Mouse (Mus musculus): ENCODE results near the gene Mboat1.

Gene Mboat1

DNA sequence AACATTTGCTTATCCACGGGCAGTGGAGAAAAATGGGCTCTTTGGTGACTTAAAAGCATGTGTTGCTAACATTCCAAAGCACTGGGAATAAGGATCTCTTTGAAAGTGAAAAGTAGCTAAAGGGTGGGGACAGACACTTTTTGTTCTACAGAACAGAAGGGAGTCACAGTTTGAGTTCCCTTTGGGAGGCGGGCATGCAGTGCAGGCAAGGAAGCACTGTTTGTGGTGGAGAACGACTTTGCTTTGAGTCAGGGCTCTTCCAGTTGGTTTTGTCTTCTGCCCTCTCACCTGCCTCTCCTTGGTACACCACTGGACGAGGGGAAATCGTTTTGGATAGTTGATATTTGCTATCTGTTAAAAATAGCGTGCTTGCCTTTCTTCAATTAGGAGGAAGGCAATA, 49.7 kb downstream of the Mboat1 start:
- peak; percentile 76 for DNase-seq (ENCODE audit: low read depth, low spot score)

DNA sequence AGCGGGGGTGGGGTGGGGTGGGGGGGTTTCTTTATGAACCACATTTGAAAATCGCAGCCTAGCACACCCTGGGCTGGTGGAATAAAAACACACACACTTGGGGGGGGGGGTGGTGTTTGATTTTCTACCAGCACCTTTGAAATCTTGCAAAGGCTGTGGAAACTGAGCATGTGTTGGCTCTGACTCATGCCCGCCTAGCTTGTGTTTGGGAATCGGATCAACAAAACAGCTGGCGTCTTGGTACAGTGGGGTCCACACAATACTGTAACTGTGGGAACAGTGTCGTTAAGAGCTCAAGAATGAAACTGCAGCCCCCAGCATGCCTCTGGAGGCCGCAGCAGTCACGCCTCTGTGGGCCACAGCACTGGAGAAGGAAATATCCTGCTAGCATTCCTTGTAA, 50.2 kb downstream of the Mboat1 start:
- DNase-seq (ENCODE audit: low read depth, low spot score): peak; percentile 84

DNA sequence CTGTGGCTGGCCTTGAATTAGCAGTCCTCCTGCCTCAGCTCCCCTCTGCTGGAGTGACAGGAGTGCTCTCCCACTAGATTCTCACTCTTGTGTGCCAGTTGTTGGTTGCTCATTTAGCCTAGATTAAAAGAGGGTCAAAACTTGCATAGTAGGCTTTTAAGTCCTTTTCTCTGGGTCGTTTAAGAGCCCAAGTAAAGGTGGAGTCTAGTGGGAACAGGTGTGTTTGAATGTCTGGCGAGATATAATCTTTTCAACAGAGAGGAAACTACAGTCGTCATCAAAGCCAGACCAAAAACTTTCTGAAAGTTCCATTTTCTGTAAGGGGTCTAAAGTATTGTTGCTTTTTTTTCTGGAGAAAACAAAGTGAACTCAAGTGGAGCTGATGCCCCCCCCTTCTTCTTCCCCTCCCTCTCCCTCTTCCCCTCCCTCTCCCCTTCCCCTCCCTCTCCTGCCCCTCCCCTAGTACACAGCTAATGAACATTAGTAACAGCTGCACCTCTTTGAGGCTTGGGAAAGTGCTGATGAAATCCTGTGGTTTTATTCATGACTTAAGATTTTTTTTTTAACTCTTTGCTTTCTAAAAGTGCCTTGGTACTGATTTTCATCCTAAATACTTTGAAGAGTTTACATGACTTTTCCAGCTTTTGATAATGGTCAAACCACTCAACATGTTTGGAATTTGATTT, 55.9 kb downstream of the Mboat1 start:
- DNase-seq (ENCODE audit: low read depth, low spot score): no peak

DNA sequence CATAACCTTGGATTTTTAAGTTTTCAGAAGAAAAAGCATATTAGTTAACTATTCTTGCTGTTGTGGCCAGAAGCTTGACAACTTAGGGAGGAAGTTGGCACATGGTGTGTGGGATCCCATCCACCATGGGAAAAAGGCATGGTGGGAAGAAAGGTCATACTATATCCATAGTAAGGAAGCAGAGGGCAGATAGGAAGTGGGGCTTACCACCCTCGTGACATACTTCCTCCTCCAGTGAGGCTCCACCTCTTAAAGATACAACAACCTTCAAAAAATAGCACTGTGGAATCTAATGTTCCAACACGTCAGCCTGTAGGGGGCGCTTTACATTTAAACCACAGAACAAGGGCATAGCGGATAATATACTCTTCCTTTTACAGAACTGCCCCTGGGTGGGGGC, 57.1 kb downstream of the Mboat1 start:
- DNase-seq (ENCODE audit: low read depth, low spot score): no peak

DNA sequence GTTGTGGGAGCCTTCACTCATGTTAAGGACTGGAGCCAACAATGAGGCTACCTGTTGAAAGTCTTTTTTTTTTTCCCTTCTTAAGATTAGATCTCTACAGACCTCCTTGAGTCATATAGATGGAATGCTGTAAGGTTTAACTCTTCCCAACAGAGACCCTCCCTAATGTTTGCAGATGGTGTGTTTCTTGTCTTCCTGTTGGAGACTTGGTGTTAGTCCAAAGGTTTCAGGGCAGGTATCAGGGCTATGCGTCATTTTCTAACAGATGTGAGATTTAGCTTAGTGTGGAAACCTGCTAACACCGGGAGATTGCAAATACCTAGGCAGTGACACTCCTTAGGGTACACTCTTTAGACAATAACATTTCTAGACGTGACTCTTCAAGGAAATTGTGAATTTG, 58.5 kb downstream of the Mboat1 start:
- no peak for DNase-seq (ENCODE audit: low read depth, low spot score)

DNA sequence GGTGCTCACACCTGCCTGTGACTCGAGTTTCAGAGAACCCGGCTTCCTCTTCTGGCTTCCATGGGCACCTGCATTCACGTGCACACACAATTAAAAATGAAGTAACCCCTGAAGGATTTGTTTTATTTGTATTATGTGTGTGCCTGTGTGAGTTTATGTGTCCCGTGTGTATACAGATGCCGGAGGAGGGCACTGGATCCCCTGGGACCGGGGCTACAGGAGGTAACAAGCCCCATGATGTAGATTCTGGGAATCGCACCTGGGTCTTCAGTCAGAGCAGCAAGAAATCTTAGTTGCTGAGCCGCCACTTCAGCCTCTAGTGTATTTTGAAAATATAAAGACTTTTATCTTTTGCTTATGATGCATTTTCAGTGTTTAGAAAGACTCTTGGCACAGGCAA, 60.4 kb downstream of the Mboat1 start:
- DNase-seq (ENCODE audit: low read depth, low spot score): no peak

DNA sequence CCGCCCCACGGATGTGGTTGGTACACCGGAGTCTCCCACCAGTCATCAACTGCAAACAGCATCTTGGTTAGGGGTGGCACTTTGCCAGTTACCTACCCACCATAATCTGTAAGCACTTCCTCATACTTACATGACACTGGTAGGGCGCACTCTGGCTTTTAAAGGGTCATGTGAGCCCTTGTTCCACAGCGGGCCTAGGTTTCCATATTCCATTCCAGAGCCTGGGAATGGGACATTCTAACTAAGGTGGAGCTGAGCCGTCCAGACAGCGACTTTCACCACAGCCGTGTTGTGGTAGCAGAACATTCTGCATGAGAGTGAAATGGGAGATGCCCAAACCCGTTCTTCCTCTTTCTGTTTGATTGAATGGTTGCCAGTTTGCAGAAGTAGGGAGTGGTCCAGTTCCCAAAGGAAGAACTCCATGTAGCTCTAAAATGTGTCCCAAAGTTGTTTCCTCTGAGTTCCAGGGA, 61.8 kb downstream of the Mboat1 start:
- DNase-seq (ENCODE audit: low read depth, low spot score): no peak

DNA sequence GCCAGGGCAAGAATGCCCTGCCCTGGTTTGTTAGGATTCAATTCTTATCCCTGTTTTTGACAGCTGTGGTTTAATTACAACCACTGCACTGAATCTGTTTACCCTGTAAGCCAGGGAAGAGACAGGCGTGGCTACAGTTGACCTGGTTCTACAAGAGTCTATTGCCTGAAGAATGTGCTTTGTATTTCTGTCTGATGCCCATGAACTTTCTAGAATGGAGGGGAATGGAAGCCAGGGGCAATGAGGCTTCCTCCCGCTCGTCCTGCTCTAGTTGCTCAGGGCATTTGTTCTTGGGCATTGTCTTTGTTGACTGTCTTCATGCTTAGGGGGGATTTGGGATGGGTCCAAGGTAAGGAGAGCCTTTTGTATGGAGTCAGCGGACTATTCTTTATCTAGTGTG, 63.5 kb downstream of the Mboat1 start:
- DNase-seq (ENCODE audit: low read depth, low spot score): no peak

DNA sequence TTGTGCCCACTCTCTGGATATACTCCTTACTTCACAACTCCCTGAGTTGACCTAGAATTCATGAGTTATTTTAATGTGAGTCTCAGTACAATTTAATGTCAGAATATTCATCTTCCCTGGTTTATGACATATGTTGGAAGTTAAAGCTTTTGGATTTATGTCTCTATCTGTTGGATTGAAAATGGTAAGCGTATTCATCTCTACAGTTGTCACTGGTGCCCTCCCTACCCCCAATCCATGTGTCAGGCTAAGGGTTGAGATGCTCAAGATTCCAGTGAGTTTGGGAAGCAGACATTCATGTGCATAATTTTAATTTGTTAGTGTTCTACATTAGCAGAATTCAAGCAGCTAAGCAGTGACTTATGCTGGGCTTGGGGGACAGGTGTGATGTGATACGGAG, 64.4 kb downstream of the Mboat1 start:
- peak; percentile 13 for DNase-seq (ENCODE audit: low read depth, low spot score)

DNA sequence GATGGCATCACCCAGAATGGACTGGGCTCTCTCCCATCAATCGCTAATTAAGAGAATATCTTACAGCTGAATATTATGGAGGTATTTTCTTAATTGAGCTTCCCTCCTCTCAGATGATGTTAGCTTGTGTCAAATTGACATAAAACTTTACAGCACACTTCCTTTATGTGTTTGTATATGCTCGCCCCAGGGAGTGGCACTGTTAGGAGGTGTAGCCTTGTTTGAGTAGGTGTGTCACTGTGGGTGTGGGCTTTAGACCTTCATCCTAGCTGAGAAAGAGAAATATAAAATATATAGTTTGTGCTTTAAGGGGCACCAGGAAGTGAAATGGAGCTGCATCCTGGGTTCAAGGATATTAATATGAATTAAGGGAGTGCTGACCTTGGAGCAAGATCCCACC, 66.7 kb downstream of the Mboat1 start:
- no peak for DNase-seq (ENCODE audit: low read depth, low spot score)

DNA sequence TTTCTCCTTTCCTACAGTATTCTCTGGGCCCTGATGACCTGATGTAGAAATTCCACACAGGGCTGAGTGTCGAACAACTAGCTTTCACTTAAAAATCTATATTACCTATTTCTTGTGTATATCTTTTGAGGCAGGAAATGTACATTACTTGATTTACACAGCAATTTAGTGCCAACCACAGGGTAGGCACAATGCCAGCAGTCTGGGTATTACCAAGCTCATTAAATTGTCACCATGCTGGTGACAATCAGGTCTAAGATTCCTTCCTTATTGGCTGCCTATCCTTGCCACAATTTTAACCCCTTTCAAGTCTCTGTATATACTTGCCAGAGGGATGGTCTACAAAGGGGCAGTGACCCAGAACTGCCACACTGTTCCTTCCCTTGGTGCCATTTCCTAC, 71.9 kb downstream of the Mboat1 start:
- no peak for DNase-seq (ENCODE audit: low read depth, low spot score)

DNA sequence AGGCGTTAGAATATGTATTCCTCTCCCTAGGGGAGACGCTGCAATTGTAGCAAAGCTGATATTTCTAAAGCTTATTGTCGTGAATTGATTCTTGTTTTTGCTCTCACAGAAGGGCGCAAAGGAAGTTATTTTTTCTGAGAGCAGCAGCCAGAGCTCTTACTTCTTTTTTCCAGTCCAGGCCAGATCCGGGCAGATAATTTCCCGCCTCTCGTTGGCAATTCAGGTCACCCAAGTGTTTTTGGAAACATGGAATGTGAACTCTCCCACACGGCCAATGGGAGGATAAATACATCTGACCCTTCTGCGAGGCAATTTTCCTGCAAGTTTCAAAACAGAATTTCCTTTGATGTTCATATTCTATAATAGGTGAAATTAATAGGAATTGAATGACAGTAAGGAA, 77.0 kb downstream of the Mboat1 start:
- no peak for DNase-seq (ENCODE audit: low read depth, low spot score)

DNA sequence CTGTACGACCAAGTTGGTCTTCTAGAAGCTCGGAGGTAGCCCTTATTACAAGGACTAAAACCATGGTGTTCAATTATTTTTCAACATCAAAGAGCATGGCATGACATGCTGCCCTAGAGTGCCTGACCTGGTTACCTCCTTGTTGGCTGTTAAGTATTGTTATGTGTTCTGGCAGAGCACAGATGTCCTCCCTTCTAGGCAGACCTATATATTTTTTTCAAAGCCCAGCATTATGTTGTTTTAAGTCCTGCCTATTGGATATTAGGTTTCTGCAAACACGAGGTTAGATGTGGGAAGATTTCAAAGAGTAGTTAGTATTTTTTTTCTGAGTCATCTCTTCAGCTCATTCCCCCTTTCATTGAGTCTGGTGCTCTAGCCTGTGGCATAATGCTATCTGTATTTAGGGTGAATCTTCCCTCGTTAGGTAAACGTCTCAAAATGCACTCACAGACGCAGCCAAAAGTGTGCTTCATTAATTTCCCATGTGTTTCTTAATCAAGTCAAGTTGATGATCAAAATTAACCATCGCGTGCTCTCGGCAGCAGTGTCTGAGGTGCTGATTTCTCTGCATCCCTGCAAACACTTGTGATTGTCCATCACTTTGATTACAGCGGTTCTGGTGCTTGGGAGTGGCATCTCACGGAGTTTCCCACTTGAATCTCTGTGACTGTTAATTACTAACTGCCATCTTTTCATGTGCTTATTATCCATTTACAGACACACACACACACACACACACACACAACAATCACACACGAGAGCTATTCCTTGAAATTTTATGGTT, 81.5 kb downstream of the Mboat1 start:
- DNase-seq (ENCODE audit: low read depth, low spot score): no peak

DNA sequence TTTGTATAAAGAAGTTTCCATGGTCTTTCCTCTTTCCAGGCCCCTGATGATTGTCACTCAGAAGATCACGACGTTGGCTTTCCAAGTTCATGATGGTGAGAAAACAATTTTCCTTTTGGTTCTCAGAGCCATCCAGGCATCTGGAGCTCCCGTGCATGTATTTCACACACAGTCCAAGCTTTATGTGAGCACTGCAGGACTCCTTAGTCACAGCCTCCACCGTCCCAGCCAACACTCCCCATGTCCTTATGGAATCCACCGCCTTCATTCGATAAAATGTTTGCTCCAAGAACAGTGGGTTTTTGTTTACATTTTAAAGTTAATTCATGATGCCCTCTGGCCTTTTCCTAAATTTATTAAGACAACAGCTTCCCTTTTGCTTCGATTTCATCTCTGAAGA, 83.3 kb downstream of the Mboat1 start:
- no peak for DNase-seq (ENCODE audit: low read depth, low spot score)

DNA sequence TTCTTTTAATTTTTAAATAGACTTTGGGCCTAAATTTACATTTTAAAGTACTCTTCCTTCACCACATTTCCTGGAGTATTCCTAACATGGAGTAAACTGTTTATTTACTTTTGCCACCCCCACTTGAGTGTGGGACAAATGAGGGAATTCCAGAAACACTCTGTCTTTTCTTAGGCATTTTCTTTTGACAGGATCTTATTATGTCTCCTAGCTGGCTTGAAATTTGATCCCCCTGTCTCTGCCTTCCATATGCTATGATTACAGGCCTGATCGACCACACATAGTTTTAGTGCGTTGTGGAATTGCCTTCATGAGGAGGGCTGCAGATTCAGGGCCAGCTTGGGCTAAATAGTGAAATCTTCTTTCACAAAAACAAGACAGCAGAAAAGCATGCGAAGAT, 85.0 kb downstream of the Mboat1 start:
- DNase-seq (ENCODE audit: low read depth, low spot score): no peak

DNA sequence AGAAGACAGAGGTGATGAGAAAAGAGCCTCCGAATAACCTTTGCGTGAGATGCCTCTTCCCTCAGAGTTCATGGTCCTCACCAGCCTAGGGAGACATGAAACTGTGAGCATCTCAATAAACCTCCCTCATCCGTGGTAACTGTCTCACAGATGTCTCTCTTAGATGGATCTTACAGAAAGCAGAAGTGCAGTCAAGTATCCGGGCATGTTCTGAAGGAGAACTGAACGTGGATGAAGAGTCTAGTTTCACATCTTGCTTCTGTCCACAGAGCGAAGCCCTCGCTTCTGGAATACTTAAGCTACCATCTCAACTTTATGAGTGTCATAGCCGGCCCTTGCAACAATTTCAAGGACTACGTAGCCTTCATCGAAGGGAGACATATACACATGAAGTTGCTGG, 87.8 kb downstream of the Mboat1 start:
- no peak for DNase-seq (ENCODE audit: low read depth, low spot score)

DNA sequence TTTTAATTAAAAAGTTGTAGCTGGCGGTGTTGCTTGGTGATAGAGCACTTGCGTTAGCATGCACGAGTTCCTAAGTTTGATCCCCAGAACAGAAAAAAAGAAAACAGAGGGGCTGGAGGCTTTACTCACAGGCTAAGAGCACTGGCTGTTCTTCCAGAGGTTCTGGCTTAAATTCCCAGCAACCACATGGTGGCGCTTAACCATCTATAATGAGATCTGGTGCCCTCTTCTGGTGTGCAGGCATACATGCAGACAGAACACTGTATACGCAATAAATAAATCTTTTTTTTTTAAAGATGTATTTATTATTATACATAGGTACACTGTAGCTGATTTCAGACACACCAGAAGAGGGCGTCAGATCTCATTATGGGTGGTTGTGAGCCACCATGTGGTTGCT, 88.4 kb downstream of the Mboat1 start:
- no peak for DNase-seq (ENCODE audit: low read depth, low spot score)

DNA sequence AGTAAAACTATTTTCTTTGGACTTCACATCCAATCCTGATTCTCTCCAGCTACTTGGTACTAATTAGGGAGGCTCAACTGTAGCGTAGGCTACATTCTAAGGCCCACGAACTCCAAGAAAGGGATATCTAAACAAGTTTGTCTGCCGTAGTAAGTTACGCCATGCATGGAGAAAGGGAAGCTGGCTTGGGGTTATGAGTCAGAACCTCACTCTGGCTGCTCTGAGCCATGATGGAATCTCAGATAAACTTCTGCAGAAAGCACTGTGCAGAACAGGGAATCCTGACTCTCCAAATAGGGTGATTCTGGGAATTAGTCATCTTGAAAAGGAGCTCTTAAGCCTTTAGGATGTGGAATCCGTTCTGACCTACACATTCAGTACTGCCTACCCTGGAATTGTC, 92.5 kb downstream of the Mboat1 start:
- peak; percentile 28 for DNase-seq (ENCODE audit: low read depth, low spot score)

DNA sequence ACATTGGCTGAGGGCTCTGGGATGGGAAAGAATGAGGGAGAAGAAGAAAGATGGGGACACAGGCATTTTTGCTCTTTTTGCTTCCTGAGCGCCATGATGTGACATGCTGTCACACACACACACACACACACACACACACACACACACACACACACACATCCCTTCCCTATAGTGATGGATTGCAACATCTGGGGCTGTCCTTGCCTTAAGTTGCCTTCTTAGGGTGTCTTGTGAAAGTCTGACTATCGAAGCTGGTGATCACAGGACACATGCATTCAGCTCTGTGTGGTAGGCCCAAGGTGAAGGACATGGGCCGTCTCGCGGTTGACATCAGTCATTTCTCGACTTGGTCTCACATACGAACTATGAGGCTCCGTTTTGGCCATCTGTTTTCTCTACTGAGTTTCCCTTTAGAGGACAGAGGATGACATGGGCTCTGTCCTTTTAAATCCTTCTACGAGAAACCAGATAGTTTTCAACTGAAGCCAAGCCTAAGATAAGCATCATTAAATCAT, 93.4 kb downstream of the Mboat1 start:
- no peak for DNase-seq (ENCODE audit: low read depth, low spot score)

DNA sequence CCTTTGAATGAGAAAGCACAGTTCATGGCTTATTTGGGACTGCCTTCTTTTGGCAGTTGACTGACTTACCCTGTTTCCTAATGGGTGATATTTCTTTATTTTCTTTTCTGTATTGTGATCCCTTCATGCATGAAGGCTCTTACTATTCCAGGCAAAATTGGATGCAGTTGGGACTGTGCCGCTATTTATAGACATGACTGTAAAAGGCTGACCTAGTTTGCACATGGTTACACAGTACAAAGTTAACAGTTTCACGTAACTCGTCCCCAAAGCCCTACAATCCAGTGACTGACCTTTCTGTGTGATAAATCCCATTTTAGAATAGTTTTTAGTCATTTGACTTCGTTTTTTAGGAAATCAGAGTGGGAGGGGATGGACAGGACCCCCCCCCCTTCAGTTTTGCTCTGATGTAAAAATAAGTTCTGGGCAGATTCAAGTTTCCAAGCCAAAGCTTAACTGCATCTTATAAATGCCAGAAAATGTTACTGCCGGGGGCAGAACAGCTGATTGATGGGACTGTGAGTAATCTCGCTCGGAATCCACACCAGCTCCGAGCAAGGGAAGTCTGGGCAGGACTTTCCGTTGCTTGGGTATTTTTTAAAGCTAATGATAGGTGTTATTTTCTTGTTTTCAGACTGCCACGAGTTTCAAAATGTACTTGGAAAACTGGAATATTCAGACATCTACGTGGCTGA, 98.9 kb downstream of the Mboat1 start:
- DNase-seq (ENCODE audit: low read depth, low spot score): peak; percentile 73

DNA sequence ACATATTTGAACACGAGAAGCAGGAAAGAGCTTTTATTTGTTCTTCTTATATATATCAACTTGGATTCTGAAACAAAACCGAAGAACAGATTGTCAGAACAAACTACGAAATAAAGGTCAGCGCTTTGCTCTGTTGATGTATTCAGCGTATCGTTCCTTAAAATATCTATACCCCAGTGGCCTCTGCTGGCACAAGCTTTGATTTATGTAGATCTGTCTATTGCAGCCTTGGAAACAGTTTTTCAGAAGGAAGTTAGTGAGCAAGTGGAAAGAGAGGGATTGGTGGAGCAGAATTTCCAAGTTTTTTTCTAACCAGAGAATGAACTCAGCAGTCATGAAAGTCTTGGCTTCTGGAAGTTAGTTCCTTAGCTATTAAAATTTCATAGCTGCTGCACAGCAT, 103.1 kb downstream of the Mboat1 start:
- no peak for DNase-seq (ENCODE audit: low read depth, low spot score)

DNA sequence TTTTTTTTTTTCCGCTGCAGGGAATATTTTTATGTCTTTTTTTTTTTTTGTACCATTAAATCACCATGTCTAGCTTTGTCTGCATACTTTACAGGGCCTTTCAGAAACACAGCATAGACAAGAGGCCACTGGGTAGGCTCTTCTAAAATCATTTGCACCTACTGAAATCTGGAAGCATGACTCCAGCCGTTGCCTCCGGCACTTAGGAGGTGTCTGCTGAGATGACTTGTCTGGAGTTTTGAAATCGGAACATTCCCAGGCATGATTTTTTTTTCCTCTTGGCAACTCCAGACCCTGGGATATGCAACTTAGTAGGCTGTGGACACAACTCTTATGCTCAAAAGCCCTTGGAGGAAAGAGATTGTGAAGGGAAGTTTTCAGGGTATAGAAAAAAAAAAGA, 109.3 kb downstream of the Mboat1 start:
- no peak for DNase-seq (ENCODE audit: low read depth, low spot score)
